Comparison of ENCODE assay signal across 27 mouse cellular contexts in the genomic region with DNA sequence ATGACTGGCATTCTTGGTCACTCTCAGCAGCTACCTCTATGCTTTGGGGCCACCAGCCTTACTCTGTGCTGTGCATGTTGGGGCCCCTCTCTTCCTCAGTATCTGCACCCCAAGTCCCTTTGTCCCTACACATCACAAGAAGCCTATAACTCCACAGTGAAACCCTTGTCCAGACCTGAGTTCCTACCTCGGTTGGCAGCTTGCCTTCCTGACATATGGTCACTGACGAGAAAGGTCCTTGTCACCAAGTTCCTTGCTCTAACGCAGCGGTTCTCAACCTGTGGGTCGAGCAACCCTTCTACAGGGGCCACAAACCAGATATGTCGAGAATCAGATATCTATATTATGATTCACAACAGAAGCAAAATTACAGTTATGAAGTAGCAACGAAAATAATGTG. TPM values are rescaled to one million over a fixed set of nuclear protein-coding genes. Genes with fewer than 3 reads are reported as not detected.
"Had no signal": no experiment of that assay in that cellular context is flagged by ENCODE, and none has a peak within 500 bp of the region (broad histone marks: within the 10 kb centered on the region; RNA-seq: fewer than 3 reads in every experiment).

No protein-coding gene starts in this region.

- H3K27ac ChIP-seq: lung, embryonic 15.5 days; macrophage; midbrain, embryonic 13.5 days; midbrain, embryonic 15.5 days; neural tube, embryonic 13.5 days; neural tube, embryonic 15.5 days had no signal

- H3K9ac ChIP-seq: lung, embryonic 15.5 days; midbrain, embryonic 13.5 days; midbrain, embryonic 15.5 days; neural tube, embryonic 13.5 days; neural tube, embryonic 15.5 days had no signal

- DNase-seq: lung, adult 2 months; lung, postnatal 14 days; lung, postnatal 36 days; retina, postnatal 1 day; right cerebral cortex, adult 18-20 months; right cerebral cortex, postnatal 25 days; right cerebral cortex, postnatal 4 days; spleen, adult 18-20 months; thymus, adult 18-20 months; thymus, postnatal 14 days; thymus, postnatal 36 days had no signal

- H3K27me3 ChIP-seq: lung, embryonic 15.5 days; midbrain, embryonic 13.5 days; midbrain, embryonic 15.5 days; neural tube, embryonic 13.5 days; neural tube, embryonic 15.5 days had no signal

- H3K4me3 ChIP-seq: lung, embryonic 15.5 days; megakaryocyte, embryonic 14.5 days; midbrain, embryonic 13.5 days; midbrain, embryonic 15.5 days; neural tube, embryonic 13.5 days; neural tube, embryonic 15.5 days had no signal

- H3K4me1 ChIP-seq: midbrain, embryonic 13.5 days had no signal

- ATAC-seq: lung, postnatal 0 days; midbrain, embryonic 13.5 days; midbrain, embryonic 15.5 days had no signal

- H3K4me2 ChIP-seq: lung, embryonic 15.5 days; midbrain, embryonic 11.5 days; midbrain, embryonic 13.5 days; midbrain, embryonic 15.5 days; neural tube, embryonic 13.5 days; neural tube, embryonic 15.5 days had no signal

- H3K36me3 ChIP-seq: lung, embryonic 15.5 days; midbrain, embryonic 13.5 days; midbrain, embryonic 15.5 days; neural tube, embryonic 13.5 days; neural tube, embryonic 15.5 days had no signal

- H3K9me3 ChIP-seq: lung, embryonic 15.5 days; megakaryocyte, embryonic 14.5 days; midbrain, embryonic 13.5 days; midbrain, embryonic 15.5 days; neural tube, embryonic 13.5 days; neural tube, embryonic 15.5 days had no signal

RNA-seq across cellular contexts. Expression of gene Bpi, which starts 25.2 kb away (rescaled TPM):
- total RNA-seq: monocyte, adult 5-6 weeks had no signal
- polyA plus RNA-seq: lung, adult 2 months; lung, embryonic 15.5 days; lung, postnatal 0 days; macrophage; midbrain, embryonic 11.5 days; midbrain, embryonic 13.5 days; midbrain, embryonic 15.5 days; midbrain, postnatal 0 days; neural tube, embryonic 11.5 days; neural tube, embryonic 13.5 days; neural tube, embryonic 15.5 days; small intestine, adult 2 months; stomach, embryonic 14.5 days; stomach, embryonic 16.5 days; thymus, postnatal 0 days had no signal

RNA-seq across cellular contexts. Expression of gene D630003M21Rik, which starts 54.1 kb away (rescaled TPM):
- total RNA-seq: monocyte, adult 5-6 weeks had no signal
- polyA plus RNA-seq: macrophage had no signal
